Mouse (Mus musculus): ENCODE measurements around the gene Btbd35f19.
"Not testable (repeated sequence)": the region's sequence is repeated elsewhere in the genome, so short reads cannot be mapped to it uniquely, and the experiment has no call there.

Gene Btbd35f19

DNA sequence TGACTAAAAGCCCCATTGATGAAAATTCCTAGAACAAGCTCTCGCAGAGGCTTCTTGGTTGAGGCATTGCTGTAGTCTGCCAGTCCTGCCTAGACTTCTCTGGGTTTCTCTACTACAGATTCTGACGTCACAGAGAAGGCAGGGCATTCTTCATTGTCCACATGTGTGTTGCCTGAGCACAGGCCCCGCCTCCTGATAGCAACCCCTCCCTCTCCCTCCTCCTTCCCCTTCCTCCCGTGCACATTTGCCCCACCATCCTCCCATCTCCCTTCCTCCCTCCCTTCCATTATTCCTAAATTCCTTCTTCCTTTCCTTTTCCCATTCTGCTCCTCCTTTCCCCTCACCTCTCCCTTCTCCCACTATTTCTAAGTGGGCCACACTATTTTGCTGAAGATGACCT lies at the start of gene Btbd35f19:
Gene Btbd35f19, minus strand, starts transcription at position 101 of the 400 bp plus-strand sequence.
- DNase-seq (ENCODE audit: low spot score in 2 of 2): not testable (repeated sequence)

DNA sequence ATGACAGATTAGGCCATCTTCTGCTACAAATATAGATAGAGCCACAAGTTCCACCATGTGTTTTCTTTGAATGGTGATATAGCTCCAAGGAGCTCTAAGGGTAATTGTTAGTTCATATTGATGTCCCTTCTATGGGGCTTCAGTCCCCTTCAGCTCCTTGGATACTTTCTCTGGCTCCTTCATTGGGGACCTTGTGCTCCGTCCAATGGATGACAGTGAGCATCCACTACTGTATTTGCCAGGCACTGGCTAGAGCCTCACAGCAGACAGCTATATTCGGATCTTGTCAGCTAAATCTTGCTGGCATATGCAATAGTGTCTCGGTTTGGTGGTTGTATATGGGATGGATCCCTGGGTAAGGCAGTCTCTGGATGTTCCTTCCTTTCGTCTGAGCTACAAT lies 41.8 kb downstream of the Btbd35f19 start:
- peak in 1 of 2 experiments; percentile 0 for DNase-seq (ENCODE audit: low spot score in 2 of 2)

DNA sequence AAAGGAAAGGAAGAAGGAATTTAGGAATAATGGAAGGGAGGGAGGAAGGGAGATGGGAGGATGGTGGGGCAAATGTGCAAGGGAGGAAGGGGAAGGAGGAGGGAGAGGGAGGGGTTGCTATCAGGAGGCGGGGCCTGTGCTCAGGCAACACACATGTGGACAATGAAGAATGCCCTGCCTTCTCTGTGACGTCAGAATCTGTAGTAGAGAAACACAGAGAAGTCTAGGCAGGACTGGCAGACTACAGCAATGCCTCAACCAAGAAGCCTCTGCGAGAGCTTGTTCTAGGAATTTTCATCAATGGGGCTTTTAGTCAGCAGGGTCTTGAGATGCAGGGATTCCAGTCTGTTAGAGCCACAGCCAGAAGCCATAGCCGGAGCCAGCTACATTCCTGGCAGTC lies 47.6 kb downstream of the Btbd35f19 start, which contains the start of gene Btbd35f26:
Gene Btbd35f26, plus strand, starts transcription at position 301 of the 400 bp plus-strand sequence.
- not testable (repeated sequence) for DNase-seq (ENCODE audit: low spot score in 2 of 2)

All from right cerebral cortex, postnatal 36 days (tissue).